Mouse (Mus musculus): ENCODE measurements around the gene Mettl6. TPM values are rescaled to one million over a fixed set of nuclear protein-coding genes. Genes with fewer than 3 reads are reported as not detected.

Mettl6 gene
- polyA plus RNA-seq, 1 experiment from 2014 or later: 43.9 TPM

GRCm38 (mm10) chr14:31488055-31488454 lies 6.8 kb downstream of the Mettl6 start:
- H3K27me3 ChIP-seq (ENCODE audit: insufficient read depth, low read length): no peaks in the 10 kb centered on the region
- H3K4me1 ChIP-seq (replicated peaks; ENCODE audit: insufficient read depth, low read length): no peaks in the 10 kb centered on the region
- DNase-seq (ENCODE audit: low spot score) (no peak), ATAC-seq (replicated peaks; ENCODE audit: low FRiP score, low read depth) (no peak)
- no peak overlapping the region for H3K4me3 ChIP-seq (replicated peaks; ENCODE audit: low read depth, low read length)
- H3K27ac ChIP-seq: no peak overlapping the region
- H3K36me3 ChIP-seq (ENCODE audit: insufficient read depth, low read length): peaks cover 51% of the 10 kb centered on the region
- TF ChIP-seq CTCF (IDR thresholded peaks at IDR 0.05; ENCODE audit: low read depth): no peak
- no peak overlapping the region for H3K9ac ChIP-seq (ENCODE audit: low read depth, low read length)
- 93% methylated on average over 6 of the region's 6 CpGs for WGBS
- H3K4me2 ChIP-seq (ENCODE audit: low read length): no peak overlapping the region
- no peaks in the 10 kb centered on the region for H3K9me3 ChIP-seq (replicated peaks; ENCODE audit: low read length)

DNA sequence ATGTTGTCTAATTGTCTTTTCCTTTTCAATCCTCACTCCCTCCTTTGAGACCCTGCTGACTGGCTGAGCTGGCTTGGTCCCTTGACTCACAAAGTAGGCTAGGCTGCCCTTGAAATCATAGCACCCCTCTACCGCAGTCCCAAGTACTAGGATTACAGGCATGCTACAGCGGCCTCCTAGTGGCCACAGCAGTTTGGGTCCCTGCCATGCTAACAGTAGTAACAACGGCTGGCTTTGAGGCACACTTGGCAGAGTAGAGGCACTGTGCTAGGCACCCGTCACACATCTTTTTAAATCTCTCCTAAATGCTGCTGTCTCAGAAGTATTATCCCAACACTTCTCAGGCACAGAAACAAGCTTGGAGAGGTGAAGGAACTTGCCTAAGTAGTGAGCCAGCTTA lies 8.4 kb downstream of the Mettl6 start:
- H3K4me1 ChIP-seq (replicated peaks; ENCODE audit: insufficient read depth, low read length): no peaks in the 10 kb centered on the region
- 85% methylated on average over 4 of the region's 4 CpGs for WGBS

GRCm38 (mm10) chr14:31482417-31482816 lies 12.4 kb downstream of the Mettl6 start:
- peaks cover 65% of the 10 kb centered on the region for H3K36me3 ChIP-seq (ENCODE audit: insufficient read depth, low read length)
- ATAC-seq (replicated peaks; ENCODE audit: low FRiP score, low read depth) (no peak), DNase-seq (ENCODE audit: low spot score) (no peak)
- no peaks in the 10 kb centered on the region for H3K9me3 ChIP-seq (replicated peaks; ENCODE audit: low read length)
- no peak overlapping the region for H3K4me3 ChIP-seq (replicated peaks; ENCODE audit: low read depth, low read length)
- H3K9ac ChIP-seq (ENCODE audit: low read depth, low read length): no peak overlapping the region
- no peak overlapping the region for H3K4me2 ChIP-seq (ENCODE audit: low read length)
- no peaks in the 10 kb centered on the region for H3K4me1 ChIP-seq (replicated peaks; ENCODE audit: insufficient read depth, low read length)
- H3K27me3 ChIP-seq (ENCODE audit: insufficient read depth, low read length): no peaks in the 10 kb centered on the region
- WGBS: 89% methylated on average over 5 of the region's 5 CpGs
- H3K27ac ChIP-seq: no peak overlapping the region
- no peak for TF ChIP-seq CTCF (IDR thresholded peaks at IDR 0.05; ENCODE audit: low read depth)

More for the DNA sequence above, 8.4 kb downstream of the Mettl6 start:
- no peak for ATAC-seq (replicated peaks; ENCODE audit: low FRiP score, low read depth)
- Histone ChIP-seq H3K27me3 (ENCODE audit: insufficient read depth, low read length) (no peaks in the 10 kb centered on the region), H3K27ac (no peak overlapping the region), H3K4me2 (ENCODE audit: low read length) (no peak overlapping the region), H3K9ac (ENCODE audit: low read depth, low read length) (no peak overlapping the region), H3K4me3 (replicated peaks; ENCODE audit: low read depth, low read length) (no peak overlapping the region), H3K36me3 (ENCODE audit: insufficient read depth, low read length) (peaks cover 66% of the 10 kb centered on the region), H3K9me3 (replicated peaks; ENCODE audit: low read length) (no peaks in the 10 kb centered on the region)
- DNase-seq (ENCODE audit: low spot score): no peak
- no peak for TF ChIP-seq CTCF (IDR thresholded peaks at IDR 0.05; ENCODE audit: low read depth)

DNA sequence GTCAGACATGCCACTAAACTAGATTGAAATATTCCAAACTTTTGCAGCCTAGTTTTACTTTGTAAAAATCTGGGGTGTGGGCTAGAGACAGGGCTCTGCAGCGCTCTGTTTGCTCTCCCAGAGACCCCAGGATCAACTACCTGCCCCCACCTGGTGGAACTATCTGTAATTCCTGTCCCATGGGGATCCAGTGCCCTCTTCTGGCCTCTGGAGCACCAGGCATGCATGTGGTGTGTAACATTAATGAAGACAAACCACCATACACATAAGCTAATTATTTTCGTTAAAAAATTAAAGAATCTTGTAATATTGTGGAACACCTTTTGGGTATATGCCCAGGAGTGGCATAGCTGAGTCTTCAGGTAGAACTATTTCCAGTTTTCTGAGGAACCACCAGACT lies 21.5 kb downstream of the Mettl6 start:
- peak; percentile 46; the same call in 1 of the 2 replicates for TF ChIP-seq CTCF (IDR thresholded peaks at IDR 0.05; ENCODE audit: low read depth)
- Histone ChIP-seq H3K9ac (ENCODE audit: low read depth, low read length) (no peak overlapping the region), H3K27me3 (ENCODE audit: insufficient read depth, low read length) (no peaks in the 10 kb centered on the region), H3K4me3 (replicated peaks; ENCODE audit: low read depth, low read length) (no peak overlapping the region), H3K4me2 (ENCODE audit: low read length) (no peak overlapping the region), H3K9me3 (replicated peaks; ENCODE audit: low read length) (no peaks in the 10 kb centered on the region), H3K36me3 (ENCODE audit: insufficient read depth, low read length) (0 out of 2 replicates have a peak, but pooled peaks cover under 1% of the 10 kb centered on the region), H3K4me1 (replicated peaks; ENCODE audit: insufficient read depth, low read length) (no peaks in the 10 kb centered on the region), H3K27ac (no peak overlapping the region)
- ATAC-seq (replicated peaks; ENCODE audit: low FRiP score, low read depth): no peak
- 81% methylated on average over 2 of the region's 2 CpGs for WGBS
- no peak for DNase-seq (ENCODE audit: low spot score)

GRCm38 (mm10) chr14:31472451-31473061 lies 22.3 kb downstream of the Mettl6 start:
- Histone ChIP-seq H3K4me3 (replicated peaks; ENCODE audit: low read depth, low read length) (no peak overlapping the region), H3K27ac (no peak overlapping the region), H3K4me1 (replicated peaks; ENCODE audit: insufficient read depth, low read length) (no peaks in the 10 kb centered on the region), H3K4me2 (ENCODE audit: low read length) (no peak overlapping the region), H3K9ac (ENCODE audit: low read depth, low read length) (no peak overlapping the region), H3K36me3 (ENCODE audit: insufficient read depth, low read length) (no peaks in the 10 kb centered on the region), H3K27me3 (ENCODE audit: insufficient read depth, low read length) (no peaks in the 10 kb centered on the region), H3K9me3 (replicated peaks; ENCODE audit: low read length) (no peaks in the 10 kb centered on the region)
- 6% methylated on average over 5 of the region's 5 CpGs for WGBS
- peak; percentile 95 for TF ChIP-seq CTCF (IDR thresholded peaks at IDR 0.05; ENCODE audit: low read depth)
- peak; percentile 78 for DNase-seq (ENCODE audit: low spot score)
- ATAC-seq (replicated peaks; ENCODE audit: low FRiP score, low read depth): no peak

DNA sequence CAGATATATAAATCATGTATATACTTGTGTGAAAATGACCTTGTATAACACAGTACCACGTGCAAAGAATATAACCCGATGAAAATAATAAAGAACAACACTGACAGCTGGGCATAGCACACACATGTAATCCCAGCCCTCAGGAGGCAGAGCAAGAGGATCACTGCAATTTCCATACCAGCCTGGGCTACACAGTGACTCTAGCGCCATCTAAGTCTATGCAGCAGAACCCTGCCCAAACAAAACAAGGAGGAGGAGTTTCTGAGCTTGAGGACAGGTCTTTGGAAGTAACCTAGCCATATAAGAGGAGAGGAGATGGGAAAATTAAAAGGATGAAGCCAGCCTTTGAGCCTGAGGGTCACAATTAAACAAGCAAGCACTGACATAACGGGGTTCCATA lies 25.1 kb downstream of the Mettl6 start:
- no peaks in the 10 kb centered on the region for H3K27me3 ChIP-seq (ENCODE audit: insufficient read depth, low read length)
- no peak overlapping the region for H3K4me3 ChIP-seq (replicated peaks; ENCODE audit: low read depth, low read length)
- DNase-seq (ENCODE audit: low spot score): no peak
- TF ChIP-seq CTCF (IDR thresholded peaks at IDR 0.05; ENCODE audit: low read depth): peak; percentile 8; the same call in 1 of the 2 replicates
- H3K4me1 ChIP-seq (replicated peaks; ENCODE audit: insufficient read depth, low read length): no peaks in the 10 kb centered on the region
- 69% methylated on average over 4 of the region's 4 CpGs for WGBS
- no peak overlapping the region for H3K27ac ChIP-seq
- no peak overlapping the region for H3K4me2 ChIP-seq (ENCODE audit: low read length)
- ATAC-seq (replicated peaks; ENCODE audit: low FRiP score, low read depth): no peak
- no peaks in the 10 kb centered on the region for H3K36me3 ChIP-seq (ENCODE audit: insufficient read depth, low read length)
- H3K9me3 ChIP-seq (replicated peaks; ENCODE audit: low read length): no peaks in the 10 kb centered on the region
- no peak overlapping the region for H3K9ac ChIP-seq (ENCODE audit: low read depth, low read length)

DNA sequence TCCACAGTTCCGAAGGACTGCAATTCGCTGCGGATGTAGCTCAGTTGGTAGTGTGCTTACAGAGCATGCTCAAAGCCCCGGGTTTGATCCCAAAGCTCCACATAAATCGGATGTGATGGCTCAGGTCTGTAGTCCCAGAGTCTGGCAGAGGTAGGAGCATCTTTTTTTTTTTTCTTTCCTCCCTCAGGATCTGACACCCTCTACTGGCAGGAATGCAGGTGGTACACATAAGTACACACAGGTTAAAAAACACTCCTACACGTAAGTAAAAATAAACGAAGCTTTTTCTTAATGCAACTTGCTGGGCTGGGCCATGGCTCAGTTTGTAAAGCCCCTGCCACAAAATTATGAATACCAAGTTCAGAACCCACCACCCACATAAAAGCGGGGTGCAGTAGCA lies 30.7 kb downstream of the Mettl6 start:
- no peaks in the 10 kb centered on the region for H3K27me3 ChIP-seq (ENCODE audit: insufficient read depth, low read length)
- H3K9me3 ChIP-seq (replicated peaks; ENCODE audit: low read length): no peaks in the 10 kb centered on the region
- TF ChIP-seq CTCF (IDR thresholded peaks at IDR 0.05; ENCODE audit: low read depth): peak; percentile 79
- 55% methylated on average over 8 of the region's 8 CpGs for WGBS
- ATAC-seq (replicated peaks; ENCODE audit: low FRiP score, low read depth): no peak
- no peak overlapping the region for H3K4me2 ChIP-seq (ENCODE audit: low read length)
- H3K4me3 ChIP-seq (replicated peaks; ENCODE audit: low read depth, low read length): no peak overlapping the region
- H3K9ac ChIP-seq (ENCODE audit: low read depth, low read length): no peak overlapping the region
- H3K4me1 ChIP-seq (replicated peaks; ENCODE audit: insufficient read depth, low read length): 0 out of 2 replicates have a peak, but pooled peaks cover 2% of the 10 kb centered on the region
- peak; percentile 70 for DNase-seq (ENCODE audit: low spot score)
- H3K36me3 ChIP-seq (ENCODE audit: insufficient read depth, low read length): no peaks in the 10 kb centered on the region
- H3K27ac ChIP-seq: no peak overlapping the region

Measured in kidney, postnatal 0 days (tissue).